In the genomic region with DNA sequence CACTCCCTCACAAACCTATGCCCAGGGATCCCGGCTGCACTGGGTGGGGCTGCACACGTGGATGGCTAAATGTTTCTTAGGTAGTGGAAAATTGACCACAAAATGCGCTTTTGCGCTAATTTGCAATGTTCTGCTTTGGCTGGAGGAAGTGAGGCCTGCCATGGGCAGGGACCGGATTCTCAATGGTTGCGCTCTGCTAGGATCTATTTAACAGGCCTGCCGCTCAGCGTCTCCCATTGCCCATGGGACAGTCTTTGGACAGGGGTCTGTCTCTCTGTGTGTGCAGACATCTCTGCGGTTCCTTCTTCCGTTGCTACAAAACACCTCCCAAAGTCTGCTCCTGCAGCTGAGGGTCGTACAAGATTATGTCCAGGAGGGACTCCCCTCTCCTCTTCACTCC, we compare ENCODE assay signal across 16 mouse cellular contexts. TPM values are rescaled to one million over a fixed set of nuclear protein-coding genes. Genes with fewer than 3 reads are reported as not detected.
DNase-seq lines count a peak whose midpoint lies in the region; ATAC-seq and TF ChIP-seq lines count a peak whose summit lies in the region.
"Had no signal": no experiment of that assay in that cellular context is flagged by ENCODE, and none has a peak within 500 bp of the region (broad histone marks: within the 10 kb centered on the region; RNA-seq: fewer than 3 reads in every experiment).

No protein-coding gene starts in this region.

- no peak for TF ChIP-seq RAD21 in CH12.LX (IDR thresholded peaks at IDR 0.05; ENCODE audit: low read depth, low read length)

- no peaks in the 10 kb centered on the region for H3K36me3 ChIP-seq in CH12.LX (replicated peaks in 1 of 2; ENCODE audit: control insufficient read depth in 1 of 2, insufficient read depth in 1 of 2, low read length in 1 of 2)
- no peaks in the 10 kb centered on the region for H3K36me3 ChIP-seq in embryonic facial prominence, embryonic 12.5 days
- no peaks in the 10 kb centered on the region for H3K36me3 ChIP-seq in hindbrain, embryonic 11.5 days (ENCODE audit: control insufficient read depth, insufficient read depth, low read length)
- H3K36me3 ChIP-seq in midbrain, embryonic 11.5 days (ENCODE audit: control insufficient read depth, insufficient read depth, low read length), result no peaks in the 10 kb centered on the region
- H3K36me3 ChIP-seq in liver, embryonic 12.5 days, result no peaks in the 10 kb centered on the region

- no peak overlapping the region for H3K4me3 ChIP-seq in CH12.LX (replicated peaks in 1 of 3; ENCODE audit: low read depth in 2 of 3, low read length in 2 of 3, poor library complexity in 1 of 3)
- H3K4me3 ChIP-seq in embryonic facial prominence, embryonic 12.5 days, result peak overlapping the region; percentile 29; the same call in 1 of the 2 replicates
- H3K4me3 ChIP-seq in hindbrain, embryonic 11.5 days (ENCODE audit: low read depth, low read length), result no peak overlapping the region
- H3K4me3 ChIP-seq in midbrain, embryonic 11.5 days (ENCODE audit: low read depth, low read length), result peak overlapping the region; percentile 25
- no peak overlapping the region for H3K4me3 ChIP-seq in liver, embryonic 12.5 days

- TF ChIP-seq POLR2A in CH12.LX (IDR thresholded peaks at IDR 0.05; ENCODE audit: low read depth, low read length), result no peak

- DNase-seq in CH12.LX (ENCODE audit: extremely low read depth), result no peak
- peak; percentile 43 for DNase-seq in hindbrain, embryonic 11.5 days (ENCODE audit: low spot score)
- DNase-seq in midbrain, embryonic 11.5 days (ENCODE audit: low spot score, missing footprints), result peak; percentile 91
- no peak for DNase-seq in adrenal gland, postnatal 10 days
- no peak for DNase-seq in thymus, postnatal 4 days
- DNase-seq: cerebellum, adult 11-12 months; heart, adult 18-20 months; kidney, postnatal 36 days; lung, adult 2 months; right cerebral cortex, postnatal 4 days had no signal

- H3K4me1 ChIP-seq in CH12.LX (ENCODE audit: control insufficient read depth in 1 of 2, insufficient read depth in 2 of 2), result peaks cover 10 to 42% of the 10 kb centered on the region in 2 experiments
- H3K4me1 ChIP-seq in embryonic facial prominence, embryonic 12.5 days, result peaks cover 22% of the 10 kb centered on the region
- peaks cover 36% of the 10 kb centered on the region for H3K4me1 ChIP-seq in hindbrain, embryonic 11.5 days (replicated peaks; ENCODE audit: control insufficient read depth, insufficient read depth, low read length)
- peaks cover 75% of the 10 kb centered on the region for H3K4me1 ChIP-seq in midbrain, embryonic 11.5 days (ENCODE audit: control insufficient read depth, insufficient read depth, low read length)
- peaks cover 29% of the 10 kb centered on the region for H3K4me1 ChIP-seq in liver, embryonic 12.5 days

- no peak for TF ChIP-seq CTCF in CH12.LX (conservative IDR thresholded peaks at IDR 0.05 in 1 of 2, IDR thresholded peaks at IDR 0.05 in 1 of 2; ENCODE audit: low read depth in 2 of 2, low read length in 2 of 2)

- WGBS in embryonic facial prominence, embryonic 12.5 days, result 6% methylated on average over 11 of the region's 11 CpGs
- 7% methylated on average over 11 of the region's 11 CpGs for WGBS in hindbrain, embryonic 11.5 days
- 6% methylated on average over 11 of the region's 11 CpGs for WGBS in midbrain, embryonic 11.5 days
- WGBS in liver, embryonic 12.5 days (ENCODE audit: insufficient replicate concordance), result 25% methylated on average over 11 of the region's 11 CpGs

- H3K27me3 ChIP-seq in CH12.LX (replicated peaks), result peaks cover 65% of the 10 kb centered on the region
- peaks cover 83% of the 10 kb centered on the region for H3K27me3 ChIP-seq in embryonic facial prominence, embryonic 12.5 days
- peaks cover 82% of the 10 kb centered on the region for H3K27me3 ChIP-seq in hindbrain, embryonic 11.5 days (ENCODE audit: control insufficient read depth, insufficient read depth, low read length)
- H3K27me3 ChIP-seq in midbrain, embryonic 11.5 days (ENCODE audit: control insufficient read depth, insufficient read depth, low read length), result peaks cover 77% of the 10 kb centered on the region
- H3K27me3 ChIP-seq in liver, embryonic 12.5 days (replicated peaks), result peaks cover 78% of the 10 kb centered on the region

- H3K9ac ChIP-seq in CH12.LX (ENCODE audit: insufficient read depth, low read depth), result no peak overlapping the region
- no peak overlapping the region for H3K9ac ChIP-seq in embryonic facial prominence, embryonic 12.5 days
- H3K9ac ChIP-seq in hindbrain, embryonic 11.5 days (ENCODE audit: low read depth, low read length), result no peak overlapping the region
- peak overlapping the region; percentile 48 for H3K9ac ChIP-seq in midbrain, embryonic 11.5 days (ENCODE audit: low read length)
- H3K9ac ChIP-seq in liver, embryonic 12.5 days, result no peak overlapping the region

- in situ Hi-C loops in CH12.LX (cut with MboI; ENCODE audit: low pct_ligation_motif_present, low pct_unique_long_range_greater_than_20kb, low sequenced_read_pairs), result loop anchor here (5.0 to 25.0 kb wide), 3 partner anchors 79 to 1821 kb away; no protein-coding TSS in a partner anchor

- no peak for ATAC-seq in embryonic facial prominence, embryonic 12.5 days (ENCODE audit: insufficient number of reproducible peaks, insufficient read depth, low FRiP score, low TSS enrichment)
- ATAC-seq in hindbrain, embryonic 11.5 days (ENCODE audit: low FRiP score), result no peak
- ATAC-seq in midbrain, embryonic 11.5 days (ENCODE audit: low FRiP score), result no peak
- no peak for ATAC-seq in inflammation-experienced regulatory T-cells, adult 6 months
- ATAC-seq in liver, embryonic 12.5 days, result no peak
- ATAC-seq: CD4-positive, CD25-positive, alpha-beta regulatory T cell, adult 4 months had no signal

- TF ChIP-seq EP300 in CH12.LX (IDR thresholded peaks at IDR 0.05; ENCODE audit: low read length), result no peak

- no peaks in the 10 kb centered on the region for H3K9me3 ChIP-seq in CH12.LX (replicated peaks; ENCODE audit: low read length)
- H3K9me3 ChIP-seq in embryonic facial prominence, embryonic 12.5 days, result peaks cover 3% of the 10 kb centered on the region; the same call in 1 of the 2 replicates
- H3K9me3 ChIP-seq in hindbrain, embryonic 11.5 days (ENCODE audit: control insufficient read depth, low read length), result no peaks in the 10 kb centered on the region
- H3K9me3 ChIP-seq in midbrain, embryonic 11.5 days (ENCODE audit: control insufficient read depth, low read length), result no peaks in the 10 kb centered on the region
- 0 out of 2 replicates have a peak, but pooled peaks cover 3% of the 10 kb centered on the region for H3K9me3 ChIP-seq in liver, embryonic 12.5 days (replicated peaks)

- H3K79me2 ChIP-seq in CH12.LX (replicated peaks; ENCODE audit: control insufficient read depth, extremely low read depth, insufficient read depth, poor library complexity, severe bottlenecking), result no peaks in the 10 kb centered on the region

- dilution Hi-C loops in CH12.LX (cut with MboI; ENCODE audit: extremely low pct_ligation_motif_present, extremely low pct_unique_long_range_greater_than_20kb, low sequenced_read_pairs), result no loop called here

- H3K27ac ChIP-seq in CH12.LX (ENCODE audit: insufficient read depth, low read depth), result no peak overlapping the region
- no peak overlapping the region for H3K27ac ChIP-seq in embryonic facial prominence, embryonic 12.5 days
- no peak overlapping the region for H3K27ac ChIP-seq in hindbrain, embryonic 11.5 days (ENCODE audit: low read depth, low read length)
- H3K27ac ChIP-seq in midbrain, embryonic 11.5 days (ENCODE audit: low read depth, low read length), result no peak overlapping the region
- H3K27ac ChIP-seq in liver, embryonic 12.5 days, result no peak overlapping the region

- H3K4me2 ChIP-seq in CH12.LX (ENCODE audit: insufficient read depth, low read depth, poor library complexity, severe bottlenecking), result peak overlapping the region; percentile 68; the same call in 1 of the 2 replicates
- H3K4me2 ChIP-seq in embryonic facial prominence, embryonic 12.5 days (replicated peaks), result peak overlapping the region; percentile 56
- peak overlapping the region; percentile 47 for H3K4me2 ChIP-seq in hindbrain, embryonic 11.5 days (replicated peaks; ENCODE audit: low read depth, low read length)
- peak overlapping the region; percentile 45 for H3K4me2 ChIP-seq in midbrain, embryonic 11.5 days
- H3K4me2 ChIP-seq in liver, embryonic 12.5 days, result no peak overlapping the region

RNA-seq across cellular contexts. Expression of a gene that starts 0.5 kb away (rescaled TPM):
- 0.13 and 0.21 TPM in 2 replicates for total RNA-seq in CH12.LX (2012; rRNA removed)
- not detected in 2 replicates for total RNA-seq in CH12.LX (2014; rRNA removed)
- 0.17 TPM in 1 of 2 replicates, not detected in the other for polyA plus RNA-seq in CH12.LX (2012; ENCODE audit: insufficient read length, low read depth)
- polyA plus RNA-seq in embryonic facial prominence, embryonic 12.5 days (2016; fragmentation: Nextera tagmentation; extraction: Ambion mirVana), result 0.09 TPM in 1 of 2 replicates, not detected in the other
- 2.9 and 3.5 TPM in 2 replicates for polyA plus RNA-seq in hindbrain, embryonic 11.5 days (2014; fragmentation: Nextera tagmentation; extraction: Ambion mirVana)
- 8.6 and 12.6 TPM in 2 replicates for polyA plus RNA-seq in midbrain, embryonic 11.5 days (2014; fragmentation: Nextera tagmentation; extraction: Ambion mirVana)
- polyA plus RNA-seq in inflammation-experienced regulatory T-cells, adult 6 months (2017; shearing (Covaris generic)), result not detected
- polyA plus RNA-seq in liver, embryonic 12.5 days (2016; fragmentation: Nextera tagmentation; extraction: Ambion mirVana), result not detected in 2 replicates
- not detected for total RNA-seq in adrenal gland, postnatal 10 days (2021)
- total RNA-seq: heart, adult 18-20 months; hematopoietic stem cell, adult 5-6 weeks; megakaryocyte progenitor cell, adult 5-6 weeks had no signal
- polyA plus RNA-seq: CD4-positive, CD25-positive, alpha-beta regulatory T cell, adult 4 months; lung, adult 2 months had no signal

RNA-seq across cellular contexts. Expression of a gene that starts 6.0 kb away (rescaled TPM):
- total RNA-seq in CH12.LX (2012; rRNA removed), result 21.5 and 27.4 TPM in 2 replicates
- total RNA-seq in CH12.LX (2014; rRNA removed), result 17.8 and 18.5 TPM in 2 replicates
- 24.2 and 29.8 TPM in 2 replicates for polyA plus RNA-seq in CH12.LX (2012; ENCODE audit: insufficient read length, low read depth)
- 30.3 and 33.4 TPM in 2 replicates for polyA plus RNA-seq in embryonic facial prominence, embryonic 12.5 days (2016; fragmentation: Nextera tagmentation; extraction: Ambion mirVana)
- polyA plus RNA-seq in hindbrain, embryonic 11.5 days (2014; fragmentation: Nextera tagmentation; extraction: Ambion mirVana), result 17.4 and 20.6 TPM in 2 replicates
- polyA plus RNA-seq in midbrain, embryonic 11.5 days (2014; fragmentation: Nextera tagmentation; extraction: Ambion mirVana), result 18.1 and 19.8 TPM in 2 replicates
- 1 to 10 TPM; 5.1 to 8.8 (median 7.1) TPM for polyA plus RNA-seq in inflammation-experienced regulatory T-cells, adult 6 months (2017; shearing (Covaris generic))
- 11.8 and 14.4 TPM in 2 replicates for polyA plus RNA-seq in liver, embryonic 12.5 days (2016; fragmentation: Nextera tagmentation; extraction: Ambion mirVana)
- 10 to 100 TPM; 30.4 to 31.6 TPM for total RNA-seq in adrenal gland, postnatal 10 days (2021)

RNA-seq across cellular contexts. Expression of a gene that starts 17.0 kb away (rescaled TPM):
- total RNA-seq in CH12.LX (2012; rRNA removed), result 0.21 and 0.30 TPM in 2 replicates
- total RNA-seq in CH12.LX (2014; rRNA removed), result 0.61 and 0.70 TPM in 2 replicates
- 1.4 and 1.8 TPM in 2 replicates for polyA plus RNA-seq in CH12.LX (2012; ENCODE audit: insufficient read length, low read depth)
- polyA plus RNA-seq in embryonic facial prominence, embryonic 12.5 days (2016; fragmentation: Nextera tagmentation; extraction: Ambion mirVana), result 9.7 and 10.6 TPM in 2 replicates
- polyA plus RNA-seq in hindbrain, embryonic 11.5 days (2014; fragmentation: Nextera tagmentation; extraction: Ambion mirVana), result 8.7 and 9.5 TPM in 2 replicates
- polyA plus RNA-seq in midbrain, embryonic 11.5 days (2014; fragmentation: Nextera tagmentation; extraction: Ambion mirVana), result 7.4 and 9.5 TPM in 2 replicates
- under 1 TPM in 1 of 3 experiments, not detected in 2; 0.15 TPM for polyA plus RNA-seq in inflammation-experienced regulatory T-cells, adult 6 months (2017; shearing (Covaris generic))
- 2.1 and 2.4 TPM in 2 replicates for polyA plus RNA-seq in liver, embryonic 12.5 days (2016; fragmentation: Nextera tagmentation; extraction: Ambion mirVana)
- total RNA-seq in adrenal gland, postnatal 10 days (2021), result 10 to 100 TPM; 11.2 to 11.8 TPM
- total RNA-seq: hematopoietic stem cell, adult 5-6 weeks had no signal

RNA-seq across cellular contexts. Expression of a gene that starts 27.8 kb away (rescaled TPM):
- total RNA-seq in CH12.LX (2012; rRNA removed), result 0.21 and 0.51 TPM in 2 replicates
- total RNA-seq in CH12.LX (2014; rRNA removed), result not detected in 2 replicates
- not detected in 2 replicates for polyA plus RNA-seq in CH12.LX (2012; ENCODE audit: insufficient read length, low read depth)
- polyA plus RNA-seq in embryonic facial prominence, embryonic 12.5 days (2016; fragmentation: Nextera tagmentation; extraction: Ambion mirVana), result 1.0 and 2.3 TPM in 2 replicates
- 1.5 and 1.6 TPM in 2 replicates for polyA plus RNA-seq in hindbrain, embryonic 11.5 days (2014; fragmentation: Nextera tagmentation; extraction: Ambion mirVana)
- 1.1 and 1.7 TPM in 2 replicates for polyA plus RNA-seq in midbrain, embryonic 11.5 days (2014; fragmentation: Nextera tagmentation; extraction: Ambion mirVana)
- polyA plus RNA-seq in inflammation-experienced regulatory T-cells, adult 6 months (2017; shearing (Covaris generic)), result not detected
- 0.26 and 0.42 TPM in 2 replicates for polyA plus RNA-seq in liver, embryonic 12.5 days (2016; fragmentation: Nextera tagmentation; extraction: Ambion mirVana)
- under 1 TPM in 1 of 2 experiments, not detected in 1; 0.70 TPM for total RNA-seq in adrenal gland, postnatal 10 days (2021)
- polyA plus RNA-seq: CD4-positive, CD25-positive, alpha-beta regulatory T cell, adult 4 months had no signal

RNA-seq across cellular contexts. Expression of a gene that starts 34.6 kb away (rescaled TPM):
- 1,590 and 1,720 TPM in 2 replicates for total RNA-seq in CH12.LX (2012; rRNA removed)
- total RNA-seq in CH12.LX (2014; rRNA removed), result 1,936 and 1,966 TPM in 2 replicates
- polyA plus RNA-seq in CH12.LX (2012; ENCODE audit: insufficient read length, low read depth), result 1,935 and 2,300 TPM in 2 replicates
- polyA plus RNA-seq in embryonic facial prominence, embryonic 12.5 days (2016; fragmentation: Nextera tagmentation; extraction: Ambion mirVana), result 395 and 396 TPM in 2 replicates
- polyA plus RNA-seq in hindbrain, embryonic 11.5 days (2014; fragmentation: Nextera tagmentation; extraction: Ambion mirVana), result 304 and 330 TPM in 2 replicates
- polyA plus RNA-seq in midbrain, embryonic 11.5 days (2014; fragmentation: Nextera tagmentation; extraction: Ambion mirVana), result 357 and 368 TPM in 2 replicates
- polyA plus RNA-seq in inflammation-experienced regulatory T-cells, adult 6 months (2017; shearing (Covaris generic)), result 1,000 to 10,000 TPM in 1 of 3 experiments, 100 to 1,000 TPM in 2; 752 to 1,062 (median 960) TPM
- polyA plus RNA-seq in liver, embryonic 12.5 days (2016; fragmentation: Nextera tagmentation; extraction: Ambion mirVana), result 385 and 404 TPM in 2 replicates
- 100 to 1,000 TPM; 484 to 487 TPM for total RNA-seq in adrenal gland, postnatal 10 days (2021)

Comparison
In these comparisons a context has a peak if more than half of its experiments do, and no peak if none do; other contexts are left out.
1. DNase-seq: peak in hindbrain, embryonic 11.5 days (single experiment) and midbrain, embryonic 11.5 days (single experiment); none in CH12.LX (single experiment), adrenal gland, postnatal 10 days (single experiment) and thymus, postnatal 4 days (single experiment).
2. H3K4me3 ChIP-seq: peak in embryonic facial prominence, embryonic 12.5 days (single experiment) and midbrain, embryonic 11.5 days (single experiment); none in CH12.LX (0 of 3), hindbrain, embryonic 11.5 days (single experiment) and liver, embryonic 12.5 days (single experiment).